Mouse (Mus musculus) heart, postnatal 14 days (tissue): ENCODE measurements around the gene Myt1l. TPM values are rescaled to one million over a fixed set of nuclear protein-coding genes. Genes with fewer than 3 reads are reported as not detected.
A peak's percentile ranks its signal among the peaks of the same experiment; 100 is the strongest.

Experiments used
- DNase-seq, 2 experiments: peaks; one replicate each; pipeline ENCODE4 v3.0.0; 2021 to 2022
- intact Hi-C: fragments of 180-260 bp; cut with DNase I; formaldehyde crosslinking; loops from one replicate; pipeline ENCODE4 v1.15.1; 2025
- long read RNA-seq, 2 experiments: library from polyadenylated mRNA; stranded (forward); transcript quantifications; one replicate each; pipeline ENCODE4 v2.0.0; 2021
- total RNA-seq, 2 experiments: library from RNA; stranded (reverse); gene quantifications; 2 replicates each; pipeline ENCODE4 v1.2.3; 2021

Gene Myt1l
- total RNA-seq, result not detected
- long read RNA-seq, experiment 1, result 0 reads
- long read RNA-seq, experiment 2, result 0 reads

GRCm38 (mm10) chr12:29528031-29528771, at the start of gene Myt1l:
Myt1l (plus strand) TSS chr12:29528384.
- no peak for DNase-seq
- intact Hi-C loops, result no loop called here

DNA sequence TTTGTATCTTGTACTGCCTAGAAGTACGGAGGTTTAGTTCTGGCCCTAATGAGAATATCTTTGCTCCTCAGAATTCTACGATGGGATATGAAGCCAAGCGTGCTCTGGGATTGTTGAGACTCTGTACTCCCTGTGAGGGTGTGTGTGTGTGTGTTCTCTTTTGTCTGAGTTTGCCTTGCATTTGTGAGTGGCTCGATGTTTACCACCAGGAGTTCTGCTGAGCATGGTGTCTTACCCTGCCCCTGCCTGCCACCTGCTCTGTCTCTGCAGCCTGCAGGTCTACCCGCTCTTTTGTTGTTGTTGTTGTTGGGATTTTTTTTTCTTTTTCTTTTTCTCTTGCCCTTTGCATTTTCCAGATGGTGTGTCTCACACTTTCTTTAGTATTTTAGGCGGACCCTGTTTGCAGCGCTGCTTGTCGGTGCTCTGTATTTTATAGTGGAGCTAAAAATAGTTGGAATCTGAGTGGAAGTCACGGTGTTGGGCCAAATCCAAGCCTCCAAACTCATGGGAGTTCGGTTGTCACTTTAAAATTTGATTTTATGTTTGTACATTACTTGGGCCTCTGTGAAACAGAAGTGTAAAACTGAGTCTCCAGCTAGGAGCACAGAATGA, 41.7 kb upstream of the Myt1l start:
- intact Hi-C loops, result no loop called here
- DNase-seq, result no peak

GRCm38 (mm10) chr12:29526236-29526644, 1.9 kb upstream of the Myt1l start:
- intact Hi-C loops, result no loop called here

DNA sequence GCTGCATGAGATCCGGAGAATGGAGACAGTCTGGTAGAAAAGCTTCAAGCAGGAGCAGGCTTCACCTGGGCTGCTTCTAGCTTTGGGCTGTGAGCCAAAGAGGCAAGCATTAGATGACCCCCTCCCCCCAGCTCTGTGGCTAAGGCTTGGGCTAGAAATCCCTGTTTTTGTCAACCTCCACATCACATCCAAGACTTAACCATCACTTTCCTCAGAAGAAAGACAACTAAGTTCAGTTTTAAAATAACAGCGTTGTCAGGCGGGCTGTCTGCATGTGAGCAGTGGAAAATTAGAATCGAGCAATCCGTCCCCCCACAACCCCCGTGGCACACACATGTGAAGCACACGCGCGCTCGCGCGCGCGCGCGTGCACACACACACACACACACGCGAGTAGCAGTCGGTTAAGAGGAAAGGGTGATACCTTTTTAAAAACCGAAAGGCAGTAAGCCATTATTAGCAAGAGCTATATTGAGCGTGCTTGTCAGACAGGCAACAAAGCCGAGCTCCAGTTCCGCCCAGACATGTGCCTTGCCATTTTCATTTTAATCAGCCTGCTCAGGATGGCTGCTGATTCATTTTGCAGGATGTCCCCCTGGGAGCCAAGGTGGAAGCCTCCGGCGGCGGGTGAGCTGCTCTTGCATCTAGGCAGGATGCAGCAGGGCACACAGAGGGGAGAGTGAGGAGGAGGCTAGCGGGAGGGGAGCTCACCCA, 979 bp upstream of the Myt1l start:
- intact Hi-C loops, result no loop called here
- DNase-seq, result no peak

More at GRCm38 (mm10) chr12:29526236-29526644, 1.9 kb upstream of the Myt1l start:
- no peak for DNase-seq

GRCm38 (mm10) chr12:29530241-29530725, 2.1 kb downstream of the Myt1l start:
- DNase-seq, result peak; percentile 32 to 62
- intact Hi-C loops, result no loop called here

DNA sequence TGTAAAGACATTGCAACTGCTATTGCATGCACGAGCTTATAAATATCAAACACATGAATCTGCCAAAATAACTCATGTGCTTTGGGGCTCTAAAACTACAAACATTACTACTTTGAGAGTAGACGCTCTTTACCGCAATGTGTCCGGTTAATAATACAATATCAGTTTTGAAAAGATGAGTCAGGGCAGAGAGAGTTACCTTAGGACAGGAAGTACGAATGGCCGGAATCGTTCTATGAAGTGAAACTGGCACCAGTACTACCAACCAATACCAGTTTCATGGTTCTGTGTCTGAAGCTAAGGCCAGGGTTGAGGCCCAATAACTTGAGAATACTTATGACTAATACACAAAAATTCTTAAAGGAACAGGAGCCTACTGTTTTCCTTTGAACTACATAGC, 2.6 kb downstream of the Myt1l start:
- DNase-seq, result no peak
- intact Hi-C loops, result no loop called here

GRCm38 (mm10) chr12:29533071-29533876, 5.1 kb downstream of the Myt1l start:
- no peak for DNase-seq
- intact Hi-C loops, result no loop called here

DNA sequence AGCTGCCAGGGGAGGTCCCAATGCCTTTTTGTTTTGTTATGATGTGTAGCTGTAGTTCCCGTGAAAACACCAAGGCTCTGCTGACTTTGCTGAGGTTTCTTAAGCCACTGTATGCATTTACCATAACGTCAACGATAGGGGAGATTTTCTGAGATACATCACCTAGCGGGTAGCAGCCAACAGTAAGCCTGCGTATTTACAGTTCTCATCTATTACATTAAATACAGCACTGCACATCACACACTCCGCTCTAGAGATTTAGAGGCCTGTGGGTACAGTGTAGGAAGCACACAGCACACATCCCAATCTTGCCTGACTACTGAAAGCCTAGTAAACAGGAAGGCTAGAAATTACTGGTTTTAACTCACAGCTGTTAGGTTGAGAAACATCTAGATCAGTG, 6.1 kb downstream of the Myt1l start:
- DNase-seq, result no peak
- intact Hi-C loops, result no loop called here

DNA sequence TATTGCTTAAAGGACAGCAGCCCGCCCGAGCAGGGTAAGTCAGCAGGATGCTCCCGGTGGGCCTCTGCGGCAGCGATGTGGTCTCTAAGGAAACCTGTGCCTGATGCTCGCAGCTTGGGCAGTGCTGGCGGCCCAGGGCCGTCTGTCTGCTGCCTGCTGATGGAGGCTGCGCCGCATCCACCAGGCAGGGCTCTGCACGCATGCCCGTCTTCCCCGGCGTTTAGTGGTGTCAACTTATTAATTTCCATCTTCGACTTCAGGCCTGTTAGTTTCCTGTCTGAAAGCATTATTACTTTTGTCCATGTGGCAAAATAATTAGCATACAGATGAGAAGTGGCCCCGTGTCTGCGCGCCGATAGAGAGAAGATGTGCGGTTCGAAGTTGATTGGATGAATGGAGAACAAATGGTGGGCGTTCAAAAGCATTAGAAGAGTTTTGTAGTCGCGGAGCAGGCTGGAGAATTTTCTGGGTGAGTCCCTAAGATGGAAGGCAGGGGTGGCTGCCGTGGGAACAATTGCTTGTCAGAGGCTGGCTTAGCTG, 6.6 kb downstream of the Myt1l start:
- no peak for DNase-seq
- intact Hi-C loops, result no loop called here

- intact Hi-C loops, result no loop called here
Measured at GRCm38 (mm10) chr12:29537916-29538315, 9.7 kb downstream of the Myt1l start.

GRCm38 (mm10) chr12:29538456-29538855, 10.3 kb downstream of the Myt1l start:
- DNase-seq, result no peak
- intact Hi-C loops, result no loop called here

More at GRCm38 (mm10) chr12:29537916-29538315, 9.7 kb downstream of the Myt1l start:
- no peak for DNase-seq

DNA sequence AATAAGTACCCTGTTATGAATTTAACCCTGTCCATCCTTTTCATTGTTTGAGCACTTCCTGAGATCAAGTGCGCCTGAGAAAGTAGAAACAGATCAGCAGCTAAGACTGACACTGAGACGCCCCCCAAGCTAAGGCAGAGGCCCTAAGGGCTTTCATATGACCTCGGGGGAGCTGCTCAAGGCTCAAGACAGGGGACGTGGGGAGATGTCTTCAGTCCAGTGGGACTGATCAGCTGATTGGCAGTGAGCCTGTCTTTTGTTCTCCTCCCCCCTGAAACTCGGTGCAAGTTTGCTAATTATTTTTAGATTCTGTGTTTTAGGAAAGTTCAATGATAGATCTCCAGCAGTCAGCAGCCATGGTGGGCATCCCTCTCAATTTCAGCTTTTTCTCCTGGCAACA, 10.9 kb downstream of the Myt1l start:
- intact Hi-C loops, result no loop called here
- DNase-seq, result no peak

- intact Hi-C loops, result no loop called here
- no peak for DNase-seq
Measured at GRCm38 (mm10) chr12:29540741-29541140, 12.6 kb downstream of the Myt1l start.

GRCm38 (mm10) chr12:29546073-29546472, 17.9 kb downstream of the Myt1l start:
- DNase-seq, result no peak

GRCm38 (mm10) chr12:29547112-29547511, 18.9 kb downstream of the Myt1l start:
- intact Hi-C loops, result no loop called here
- DNase-seq, result no peak

More at GRCm38 (mm10) chr12:29546073-29546472, 17.9 kb downstream of the Myt1l start:
- intact Hi-C loops, result no loop called here

DNA sequence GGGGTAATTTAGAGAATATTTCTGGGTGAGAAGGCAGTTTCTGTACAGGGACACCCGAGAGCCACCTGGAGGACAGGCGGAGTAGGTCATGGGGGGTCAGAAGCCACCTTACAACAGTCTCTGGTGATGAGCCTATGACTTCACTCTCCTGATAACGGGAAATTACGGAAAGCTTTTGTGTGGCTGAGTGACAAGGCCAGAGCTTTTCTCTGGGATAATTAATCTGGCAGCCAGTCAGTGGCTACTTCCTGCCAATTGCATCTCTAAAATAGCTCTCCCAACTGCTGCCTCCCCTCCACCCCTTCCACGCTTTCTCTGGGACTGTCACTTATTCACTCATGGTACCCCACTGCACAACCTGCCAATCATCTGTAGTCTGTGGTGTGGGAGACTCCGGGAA, 19.6 kb downstream of the Myt1l start:
- DNase-seq, result peak in 1 of 2 experiments; percentile 6
- intact Hi-C loops, result no loop called here

DNA sequence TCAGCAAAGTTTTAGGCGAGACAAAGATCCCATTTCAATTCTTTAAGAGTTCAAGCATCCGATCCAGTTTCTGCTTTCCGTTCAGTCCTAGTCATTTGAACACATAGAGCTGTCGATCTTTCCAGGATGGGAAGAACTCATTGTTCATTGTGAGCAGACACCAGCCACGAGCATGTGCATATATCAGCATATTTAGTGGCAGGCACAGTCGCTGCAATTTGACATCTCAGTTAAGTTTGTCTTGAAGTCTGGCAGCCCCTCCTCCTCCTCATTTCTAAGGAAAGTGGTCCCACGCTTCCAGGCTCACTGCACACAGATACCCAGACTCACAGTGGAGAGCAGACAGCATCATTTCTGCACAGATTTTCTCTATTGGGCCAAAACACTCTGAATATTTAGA, 25.0 kb downstream of the Myt1l start:
- intact Hi-C loops, result no loop called here
- no peak for DNase-seq

DNA sequence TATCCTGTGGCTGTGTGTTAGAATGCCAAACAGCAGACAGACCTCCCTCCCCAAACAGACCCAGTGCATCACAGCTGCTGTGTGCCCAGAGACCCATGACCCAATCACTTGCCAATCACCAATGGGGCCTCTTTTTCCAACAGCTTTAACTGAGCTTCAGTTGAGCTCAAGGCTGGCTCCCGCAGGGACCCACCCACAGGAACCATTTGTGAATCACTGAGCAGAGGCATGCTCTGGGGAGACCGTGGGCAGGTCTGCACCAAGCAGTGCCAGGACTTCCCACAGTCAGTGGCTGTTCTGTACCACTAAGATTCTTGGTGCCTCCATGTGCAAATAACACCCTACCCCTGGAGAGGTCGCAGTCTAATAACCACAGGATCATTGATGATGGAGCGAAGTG, 27.5 kb downstream of the Myt1l start:
- intact Hi-C loops, result no loop called here
- DNase-seq, result no peak

GRCm38 (mm10) chr12:29556408-29556807, 28.2 kb downstream of the Myt1l start:
- no peak for DNase-seq
- intact Hi-C loops, result no loop called here

DNA sequence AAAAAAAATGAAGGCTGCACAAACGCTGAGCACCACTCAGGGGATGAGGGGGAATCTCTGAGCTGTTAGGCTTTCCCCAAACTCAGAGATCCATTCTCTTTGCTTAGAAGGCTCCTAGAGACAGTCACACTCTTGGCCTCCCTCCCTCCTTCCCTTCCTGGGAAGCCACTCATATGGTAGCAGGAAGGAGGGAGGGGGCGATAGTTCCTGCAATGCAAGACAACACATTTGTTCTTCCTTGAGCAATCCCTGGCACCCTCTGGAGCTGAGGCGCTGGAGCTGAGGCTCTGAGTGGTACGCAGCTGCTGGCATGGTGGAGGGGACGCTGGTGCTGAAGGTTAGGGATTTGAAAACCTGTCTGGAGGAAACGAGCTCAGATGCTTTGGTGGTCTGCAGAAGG, 28.7 kb downstream of the Myt1l start:
- intact Hi-C loops, result no loop called here
- no peak for DNase-seq
